Mouse (Mus musculus): ENCODE measurements around the gene Rbm4.

Rbm4 gene

GRCm38 (mm10) chr19:4739762-4740161 lies 53.9 kb downstream of the Rbm4 start:
- no peak for DNase-seq (ENCODE audit: low spot score)

- no peak for DNase-seq (ENCODE audit: low spot score)
These were observed 54.6 kb downstream of the Rbm4 start for GRCm38 (mm10) chr19:4739053-4739452.

GRCm38 (mm10) chr19:4737866-4738265 lies 55.8 kb downstream of the Rbm4 start:
- no peak for DNase-seq (ENCODE audit: low spot score)

All from embryo, embryonic 10.5 days (tissue).